Mouse (Mus musculus) embryonic facial prominence, embryonic 12.5 days (tissue): Measurements from ENCODE around the gene Auh. TPM values are rescaled to one million over a fixed set of nuclear protein-coding genes. Genes with fewer than 3 reads are reported as not detected.

Experiments
- ATAC-seq: fragments of 200-750 bp; cut with Nextera tagmentation; 2 replicates; pipeline ENCODE4 v1.8.0; 2017; ENCODE audit not compliant: insufficient number of reproducible peaks, insufficient read depth, low FRiP score, low TSS enrichment
- H3K27ac ChIP-seq: fragments of 300-500 bp; sonication (generic); 2 replicates; pipeline ENCODE4 v1.5.1; 2016; ENCODE audit warnings: mild to moderate bottlenecking
- H3K27me3 ChIP-seq: fragments of 300-500 bp; sonication (generic); 2 replicates; pipeline ENCODE4 v1.6.1; 2016; ENCODE audit warnings: mild to moderate bottlenecking, moderate library complexity
- H3K36me3 ChIP-seq: fragments of 300-500 bp; sonication (generic); 2 replicates; pipeline ENCODE4 v1.6.1; 2016; ENCODE audit warnings: mild to moderate bottlenecking
- H3K4me1 ChIP-seq: fragments of 300-500 bp; sonication (generic); 2 replicates; pipeline ENCODE4 v1.6.1; 2016
- H3K4me2 ChIP-seq: fragments of 300-500 bp; sonication (generic); replicated peaks from 2 replicates; pipeline ENCODE4 v1.6.1; 2016; ENCODE audit warnings: mild to moderate bottlenecking, moderate library complexity
- H3K4me3 ChIP-seq: fragments of 300-500 bp; sonication (generic); 2 replicates; pipeline ENCODE4 v1.5.1; 2016; ENCODE audit warnings: mild to moderate bottlenecking
- H3K9ac ChIP-seq: fragments of 300-500 bp; sonication (generic); 2 replicates; pipeline ENCODE4 v1.6.1; 2016; ENCODE audit warnings: mild to moderate bottlenecking, moderate library complexity
- H3K9me3 ChIP-seq: fragments of 300-500 bp; sonication (generic); 2 replicates; pipeline ENCODE4 v1.6.1; 2016; ENCODE audit warnings: mild to moderate bottlenecking, moderate library complexity
- WGBS: fragments of 180-500 bp; shearing (Covaris S2); methylation state at CpG from one replicate; pipeline ENCODE4 v1.1.7; 2016; 5-methylcytosine and 5-hydroxymethylcytosine counted together
- polyA plus RNA-seq: library from polyadenylated mRNA; unstranded; fragments of >200 nt; fragmentation: Nextera tagmentation; extraction: Ambion mirVana; gene quantifications from 2 replicates; pipeline ENCODE4 v1.2.1, GENCODE M21; 2016

The Auh gene
- polyA plus RNA-seq, 1 experiment from 2014 or later: 45.3 TPM

DNA sequence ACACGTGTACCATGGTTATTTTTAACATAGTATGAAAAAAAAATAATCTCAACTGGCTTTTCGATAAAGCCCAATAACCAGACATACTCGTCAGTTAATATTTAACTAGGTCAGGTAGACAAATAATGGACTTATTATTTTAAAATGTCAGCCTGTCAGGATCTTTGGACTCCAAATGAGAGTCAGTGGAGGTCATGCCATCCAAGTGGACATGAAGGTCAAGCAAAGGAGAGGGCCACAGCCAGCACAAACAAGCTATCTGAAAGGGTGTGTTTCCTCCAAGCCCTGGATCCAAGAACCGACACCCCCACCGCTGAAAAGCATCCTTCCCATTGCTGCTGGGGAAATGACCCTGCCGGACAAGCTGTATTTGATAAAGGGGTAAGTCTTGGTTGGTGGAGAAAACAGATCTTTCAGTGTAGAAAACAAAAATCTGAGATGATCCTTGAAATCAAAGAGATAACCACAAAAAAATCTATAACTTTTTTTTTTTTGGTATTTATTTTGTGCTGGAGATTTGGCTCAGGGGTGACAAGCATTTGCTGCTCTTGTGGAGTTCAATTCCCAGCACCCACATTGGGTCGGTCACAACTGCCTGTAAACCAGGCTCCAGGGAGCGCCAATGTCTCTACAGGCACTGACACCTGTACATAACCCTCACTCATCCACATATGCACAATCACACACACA lies 96.9 kb downstream of the Auh start:
- no peak overlapping the region for H3K4me2 ChIP-seq
- no peak for ATAC-seq
- H3K27ac ChIP-seq: no peak overlapping the region
- 86% methylated on average over 8 of the region's 8 CpGs for WGBS
- no peaks in the 10 kb centered on the region for H3K9me3 ChIP-seq
- H3K4me3 ChIP-seq: no peak overlapping the region
- H3K27me3 ChIP-seq: no peaks in the 10 kb centered on the region
- 0 out of 2 replicates have a peak, but pooled peaks cover 3% of the 10 kb centered on the region for H3K4me1 ChIP-seq
- H3K9ac ChIP-seq: no peak overlapping the region
- peaks cover 6% of the 10 kb centered on the region; the same call in 1 of the 2 replicates for H3K36me3 ChIP-seq

- no peak overlapping the region for H3K27ac ChIP-seq
- ATAC-seq: no peak
- 86% methylated on average over 13 of the region's 13 CpGs for WGBS
- no peaks in the 10 kb centered on the region for H3K36me3 ChIP-seq
- no peak overlapping the region for H3K9ac ChIP-seq
- no peak overlapping the region for H3K4me2 ChIP-seq
- H3K4me1 ChIP-seq: 0 out of 2 replicates have a peak, but pooled peaks cover 3% of the 10 kb centered on the region
- no peaks in the 10 kb centered on the region for H3K9me3 ChIP-seq
- no peaks in the 10 kb centered on the region for H3K27me3 ChIP-seq
- no peak overlapping the region for H3K4me3 ChIP-seq
These were observed 98.3 kb downstream of the Auh start for GRCm38 (mm10) chr13:52831037-52831757.

- Histone ChIP-seq H3K27me3 (no peaks in the 10 kb centered on the region), H3K27ac (peak overlapping the region; percentile 31; the same call in 1 of the 2 replicates), H3K9ac (no peak overlapping the region), H3K9me3 (no peaks in the 10 kb centered on the region), H3K4me3 (no peak overlapping the region), H3K36me3 (no peaks in the 10 kb centered on the region), H3K4me2 (no peak overlapping the region), H3K4me1 (0 out of 2 replicates have a peak, but pooled peaks cover 3% of the 10 kb centered on the region)
- 64% methylated on average over 12 of the region's 12 CpGs for whole genome bisulfite sequencing
- 0 out of 2 replicates have a peak, but pooled peaks have one; percentile 30 for ATAC-seq
These were observed 100.4 kb downstream of the Auh start for GRCm38 (mm10) chr13:52828946-52829523.

DNA sequence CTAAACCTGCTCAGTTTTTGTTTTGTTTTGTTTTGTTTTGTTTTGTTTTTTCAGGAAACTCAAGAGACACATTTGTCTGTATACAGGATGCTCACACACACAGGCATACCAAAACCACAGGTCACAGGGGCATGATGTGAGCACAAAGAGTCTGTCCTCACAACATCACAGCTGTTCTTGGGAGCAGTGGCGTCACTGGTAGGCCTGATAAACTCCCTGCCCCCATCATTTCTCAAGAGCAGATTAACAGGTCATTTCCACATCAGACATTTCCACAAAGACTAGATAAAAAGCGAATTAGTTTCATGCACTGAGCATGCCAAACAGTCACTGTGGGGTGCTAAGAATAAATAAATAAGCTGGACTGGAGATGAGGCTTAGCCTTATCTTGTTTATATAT lies 101.3 kb downstream of the Auh start:
- H3K4me2 ChIP-seq: no peak overlapping the region

GRCm38 (mm10) chr13:52826666-52827065 lies 102.8 kb downstream of the Auh start:
- Histone ChIP-seq H3K9me3 (no peaks in the 10 kb centered on the region), H3K27me3 (no peaks in the 10 kb centered on the region), H3K9ac (no peak overlapping the region), H3K4me3 (no peak overlapping the region), H3K4me2 (no peak overlapping the region), H3K27ac (no peak overlapping the region), H3K4me1 (peaks cover 19% of the 10 kb centered on the region), H3K36me3 (no peaks in the 10 kb centered on the region)
- no peak for ATAC-seq

More for the DNA sequence above, 101.3 kb downstream of the Auh start:
- Histone ChIP-seq H3K27me3 (no peaks in the 10 kb centered on the region), H3K27ac (no peak overlapping the region), H3K36me3 (no peaks in the 10 kb centered on the region), H3K4me1 (peaks cover 4% of the 10 kb centered on the region; the same call in 1 of the 2 replicates), H3K9ac (no peak overlapping the region), H3K9me3 (no peaks in the 10 kb centered on the region), H3K4me3 (no peak overlapping the region)
- 61% methylated on average over 2 of the region's 2 CpGs for WGBS
- ATAC-seq: no peak

DNA sequence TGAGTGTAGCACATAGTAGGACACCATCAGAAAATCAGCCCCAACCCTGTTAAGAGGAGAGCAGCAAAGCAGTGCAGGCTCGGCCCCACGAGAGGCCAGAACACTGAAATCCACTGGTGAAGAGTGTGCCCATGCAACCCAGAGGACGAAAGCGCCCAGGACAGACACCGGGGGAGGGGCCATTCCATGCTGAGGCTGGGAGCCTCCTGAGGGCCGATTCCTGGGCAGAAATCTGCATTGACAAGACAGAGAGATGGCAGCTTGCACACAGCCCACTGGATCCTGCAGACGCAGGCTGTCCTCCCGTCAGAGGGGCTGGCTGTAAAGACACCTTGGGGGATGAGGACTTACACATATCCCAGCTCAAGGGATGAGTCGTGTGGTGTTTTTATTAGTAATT lies 104.7 kb downstream of the Auh start:
- Histone ChIP-seq H3K4me3 (no peak overlapping the region), H3K4me1 (peaks cover 30% of the 10 kb centered on the region), H3K36me3 (no peaks in the 10 kb centered on the region), H3K9ac (no peak overlapping the region), H3K9me3 (no peaks in the 10 kb centered on the region), H3K27me3 (no peaks in the 10 kb centered on the region), H3K4me2 (no peak overlapping the region), H3K27ac (no peak overlapping the region)
- ATAC-seq: no peak
- 59% methylated on average over 9 of the region's 9 CpGs for WGBS

DNA sequence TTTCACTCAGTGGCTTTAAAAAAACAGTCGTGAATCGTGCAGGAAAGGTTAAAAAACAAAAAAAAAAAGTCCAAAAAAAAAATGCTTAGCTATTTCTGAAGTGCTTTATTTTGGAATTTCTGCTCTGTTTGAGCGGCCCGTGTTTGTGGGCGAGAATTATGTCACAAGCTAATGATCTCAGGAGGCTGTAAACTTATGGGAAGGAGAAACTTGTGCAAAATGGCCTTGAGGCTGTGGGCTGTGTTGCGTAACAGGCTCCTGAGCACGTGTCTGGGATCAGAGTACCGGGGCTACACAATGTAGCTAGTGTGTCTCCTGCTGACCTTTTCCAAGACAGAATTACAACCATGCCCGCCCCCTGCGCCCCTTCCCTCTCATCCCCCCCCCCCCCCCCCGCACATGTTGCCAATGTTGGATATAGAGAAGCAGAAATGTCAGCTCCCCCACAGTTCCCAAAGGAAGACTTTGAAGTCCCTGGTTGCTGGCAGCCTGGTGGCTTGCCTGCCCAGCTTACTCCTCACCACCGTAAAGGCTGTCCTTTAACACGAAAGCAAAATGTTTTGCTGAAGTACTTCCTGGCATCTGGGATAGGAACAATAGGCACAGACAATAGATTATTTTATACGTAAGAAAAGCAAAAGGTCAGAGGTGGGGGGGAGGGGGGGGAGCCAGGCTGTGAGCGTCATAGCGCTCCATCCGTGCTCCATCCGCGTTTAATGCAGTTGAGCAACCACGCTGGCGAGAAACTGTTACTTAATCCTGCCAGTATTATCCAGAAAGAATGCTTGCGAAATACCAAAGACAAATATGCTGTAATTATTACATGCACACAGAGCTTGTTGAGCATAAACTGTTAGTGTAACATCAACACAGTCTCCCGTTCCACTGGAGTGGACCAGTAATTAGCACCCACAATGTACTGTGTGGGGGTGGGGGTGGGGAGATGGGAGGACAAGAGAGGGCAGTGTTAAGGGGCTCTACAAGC lies 107.0 kb downstream of the Auh start:
- Histone ChIP-seq H3K4me1 (peaks cover 42% of the 10 kb centered on the region), H3K36me3 (no peaks in the 10 kb centered on the region), H3K4me2 (peak overlapping the region; percentile 33), H3K27ac (0 out of 2 replicates have a peak overlapping the region, but pooled peaks have one; percentile 50), H3K9ac (no peak overlapping the region), H3K27me3 (no peaks in the 10 kb centered on the region), H3K4me3 (no peak overlapping the region), H3K9me3 (no peaks in the 10 kb centered on the region)
- no peak for ATAC-seq
- 10% methylated on average over 22 of the region's 23 CpGs for WGBS

DNA sequence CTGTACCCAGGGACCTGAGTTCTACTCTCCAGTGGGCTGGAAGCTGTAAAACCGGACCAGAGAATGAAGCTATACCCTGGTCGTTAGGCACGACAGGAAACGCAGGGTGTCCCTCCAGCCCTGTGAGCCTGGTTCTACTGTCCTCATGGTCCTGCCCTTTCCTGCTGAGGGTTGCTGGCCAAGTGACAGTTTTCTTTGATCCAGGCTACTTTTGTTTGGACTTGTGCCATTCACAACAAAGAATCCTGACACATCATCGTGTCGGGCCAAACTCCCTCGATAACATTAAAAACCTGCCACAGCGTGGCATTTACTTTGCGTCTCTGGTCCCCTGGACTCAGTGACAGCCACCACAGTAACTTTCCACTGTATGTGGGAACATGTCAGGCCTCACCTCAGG lies 107.9 kb downstream of the Auh start:
- Histone ChIP-seq H3K4me2 (no peak overlapping the region), H3K4me1 (peaks cover 42% of the 10 kb centered on the region), H3K9ac (no peak overlapping the region), H3K27ac (peak overlapping the region; percentile 50; the same call in 1 of the 2 replicates), H3K4me3 (no peak overlapping the region), H3K27me3 (no peaks in the 10 kb centered on the region), H3K9me3 (no peaks in the 10 kb centered on the region), H3K36me3 (no peaks in the 10 kb centered on the region)
- ATAC-seq: no peak
- 52% methylated on average over 9 of the region's 9 CpGs for WGBS

- no peak overlapping the region for H3K27ac ChIP-seq
- H3K9me3 ChIP-seq: no peaks in the 10 kb centered on the region
- no peaks in the 10 kb centered on the region for H3K27me3 ChIP-seq
- H3K9ac ChIP-seq: no peak overlapping the region
- ATAC-seq: no peak
- WGBS: 72% methylated on average over 4 of the region's 4 CpGs
- no peak overlapping the region for H3K4me2 ChIP-seq
- no peak overlapping the region for H3K4me3 ChIP-seq
- no peaks in the 10 kb centered on the region for H3K36me3 ChIP-seq
- H3K4me1 ChIP-seq: peaks cover 42% of the 10 kb centered on the region
These were observed 109.6 kb downstream of the Auh start for GRCm38 (mm10) chr13:52819901-52820300.

DNA sequence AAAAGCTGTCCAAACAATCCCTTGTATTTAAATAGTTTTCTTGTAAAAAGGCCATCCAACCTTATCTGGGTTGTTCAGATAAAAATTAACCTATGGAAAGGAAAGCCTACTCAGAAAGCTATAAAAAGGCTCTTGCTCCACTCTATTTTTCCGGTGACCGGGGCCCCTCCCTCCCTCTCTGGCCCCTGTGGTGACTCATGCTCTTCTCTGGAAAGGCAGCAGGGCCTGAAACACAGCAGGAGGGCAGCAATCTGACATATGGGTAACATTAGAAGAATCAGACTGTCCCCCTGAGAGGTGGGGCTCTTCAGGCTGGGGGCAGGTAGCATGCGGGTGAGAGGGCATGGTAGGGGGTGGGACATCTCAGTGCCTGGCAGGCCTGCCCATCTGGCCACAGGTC lies 110.7 kb downstream of the Auh start:
- H3K4me3 ChIP-seq: no peak overlapping the region
- ATAC-seq: no peak
- H3K9ac ChIP-seq: no peak overlapping the region; the same call in 1 of the 2 replicates
- H3K36me3 ChIP-seq: no peaks in the 10 kb centered on the region
- H3K9me3 ChIP-seq: no peaks in the 10 kb centered on the region
- no peaks in the 10 kb centered on the region for H3K27me3 ChIP-seq
- H3K4me2 ChIP-seq: no peak overlapping the region
- peaks cover 42% of the 10 kb centered on the region for H3K4me1 ChIP-seq
- 18% methylated on average over 3 of the region's 3 CpGs for WGBS
- no peak overlapping the region for H3K27ac ChIP-seq

DNA sequence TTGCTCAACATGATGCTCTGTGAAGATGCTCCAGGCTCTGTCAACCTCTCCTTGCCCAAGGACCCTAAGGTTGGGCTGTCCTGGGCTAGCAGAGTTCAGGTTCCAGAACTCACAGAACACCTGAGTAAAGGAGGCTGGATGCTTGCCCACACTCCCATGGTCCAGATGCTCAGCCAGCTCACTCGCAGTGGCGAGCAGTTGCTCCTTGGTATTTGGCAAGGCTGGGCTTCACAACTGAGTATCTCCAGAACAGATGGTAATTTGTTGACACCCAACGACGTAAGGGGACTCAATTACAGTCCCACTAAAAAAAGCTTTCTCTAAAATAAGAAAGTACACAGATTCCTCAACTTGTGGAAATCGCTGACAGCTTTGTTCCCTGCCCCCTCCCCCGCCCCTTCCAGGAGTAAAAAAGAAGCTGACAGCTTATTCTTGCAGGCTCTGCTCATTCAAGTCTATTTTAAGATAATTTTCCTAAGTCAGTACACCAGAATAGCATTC lies 111.4 kb downstream of the Auh start:
- Histone ChIP-seq H3K4me1 (peaks cover 39% of the 10 kb centered on the region), H3K9me3 (no peaks in the 10 kb centered on the region), H3K36me3 (no peaks in the 10 kb centered on the region), H3K27ac (0 out of 2 replicates have a peak overlapping the region, but pooled peaks have one; percentile 33), H3K4me2 (no peak overlapping the region), H3K4me3 (no peak overlapping the region), H3K27me3 (no peaks in the 10 kb centered on the region), H3K9ac (no peak overlapping the region)
- ATAC-seq: no peak
- 44% methylated on average over 6 of the region's 6 CpGs for WGBS
